Mouse (Mus musculus) right cerebral cortex, postnatal 25 days (tissue): ENCODE measurements around the gene Mtfr2.
A peak's percentile ranks its signal among the peaks of the same experiment; 100 is the strongest.

Experiments
- DNase-seq: peaks from one replicate; pipeline ENCODE4 v3.0.0; 2022

Mtfr2 gene

DNA sequence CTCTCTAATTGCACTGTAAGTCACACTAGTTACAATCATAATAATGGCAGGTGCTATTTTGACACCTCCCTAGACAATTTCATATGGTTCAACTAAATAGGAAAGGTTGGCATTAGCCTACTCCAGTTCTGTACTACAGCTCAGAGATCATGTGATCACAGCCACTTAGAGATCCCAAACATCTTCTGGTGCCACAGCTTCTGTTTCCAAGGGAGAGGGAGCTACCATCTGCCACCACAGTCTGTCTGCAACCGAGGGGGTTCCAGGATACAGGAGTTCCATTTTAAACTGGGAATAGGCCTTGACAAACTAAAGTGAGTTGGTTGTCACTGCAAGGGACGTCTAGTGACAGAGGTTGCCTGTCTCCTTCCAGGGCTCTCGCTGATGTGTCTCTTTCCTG lies 33.2 kb downstream of the Mtfr2 start:
- DNase-seq = peak; percentile 60

DNA sequence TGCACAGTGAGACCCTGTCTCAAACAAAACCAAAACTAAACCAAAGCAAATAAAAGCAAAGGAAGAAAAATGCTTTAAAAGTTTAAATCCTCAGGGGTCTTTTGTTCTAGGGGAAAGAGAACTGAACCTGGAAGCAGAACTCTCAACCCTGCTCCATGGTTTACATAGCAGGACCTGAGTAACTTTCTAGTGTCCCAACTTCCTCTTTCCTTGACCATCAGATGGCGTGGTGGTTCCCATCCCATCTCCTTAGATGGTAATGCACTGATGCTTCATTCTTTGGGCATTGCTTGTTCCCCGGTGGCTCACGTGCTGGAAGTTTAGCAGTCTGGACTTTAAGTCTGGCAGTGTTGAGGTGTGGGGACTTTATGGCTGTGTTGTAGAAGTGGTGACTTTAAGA lies 33.8 kb downstream of the Mtfr2 start:
- DNase-seq = no peak

DNA sequence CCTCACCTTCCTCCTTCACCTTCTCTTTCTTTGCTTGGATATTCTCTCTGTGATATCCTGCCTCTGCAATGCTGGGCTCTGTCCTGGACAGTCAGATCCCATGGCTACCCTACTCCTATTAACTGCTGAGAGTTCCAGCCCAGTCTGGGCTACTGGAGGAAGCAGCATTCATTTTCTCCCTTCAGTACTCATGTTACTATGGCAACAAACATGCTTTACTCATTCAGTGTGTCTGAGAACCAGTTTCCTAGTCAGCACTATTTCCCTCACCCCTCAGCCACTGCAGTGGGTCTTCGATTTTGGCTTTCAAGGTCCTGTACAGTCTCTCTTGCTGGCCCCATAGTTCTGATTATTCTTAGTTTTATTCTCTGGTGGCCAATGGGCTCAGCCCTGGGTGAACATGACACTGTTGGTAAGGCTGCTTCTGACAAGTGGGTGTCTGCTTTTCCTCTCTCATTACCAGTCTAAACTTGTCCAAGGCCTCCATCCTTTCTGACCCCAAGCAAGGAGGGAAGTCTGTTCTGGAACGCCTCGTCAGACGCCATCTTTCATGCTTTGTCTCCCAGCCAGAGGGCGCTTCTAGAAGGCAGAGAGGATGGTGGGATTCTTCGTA lies 35.3 kb downstream of the Mtfr2 start:
- DNase-seq = no peak

GRCm38 (mm10) chr10:20390568-20390967 lies 43.0 kb downstream of the Mtfr2 start:
- DNase-seq = no peak

DNA sequence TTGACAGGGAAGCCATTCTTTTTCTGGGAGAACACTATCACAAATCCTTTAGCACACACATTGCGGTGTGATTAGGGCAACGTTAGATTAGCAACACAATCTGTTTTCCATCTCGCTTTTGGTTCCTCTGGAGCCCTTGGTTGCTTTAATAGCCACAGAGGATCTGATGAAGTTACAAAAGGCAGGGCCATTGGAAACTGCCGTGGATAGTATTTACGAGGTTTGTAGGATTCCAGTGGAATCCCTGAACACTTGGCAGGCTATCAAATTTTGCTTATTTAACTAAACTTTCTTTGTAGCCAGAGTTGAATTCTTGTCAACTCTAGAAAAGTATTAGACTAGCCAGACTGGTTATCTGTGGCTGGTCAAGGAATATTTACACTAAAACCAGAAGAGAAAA lies 47.2 kb downstream of the Mtfr2 start:
- no peak for DNase-seq

DNA sequence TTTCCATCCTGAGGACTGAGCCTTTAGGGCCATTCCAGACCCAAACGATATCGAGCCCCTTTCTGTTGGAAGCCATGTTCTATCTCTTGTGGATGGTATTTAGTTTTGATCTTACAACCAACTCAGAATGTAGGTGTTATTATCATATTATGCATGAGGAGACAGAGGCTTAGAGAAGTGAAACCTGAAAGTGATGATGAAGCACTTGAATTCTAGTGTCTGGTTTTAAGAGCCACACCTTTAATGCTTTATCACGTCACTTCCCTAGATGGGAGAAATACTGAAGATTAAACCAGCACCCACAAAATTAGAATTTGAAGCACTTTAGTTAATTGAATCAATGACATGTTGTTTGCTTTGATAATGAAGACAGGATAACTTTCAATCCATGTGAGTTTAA lies 48.2 kb downstream of the Mtfr2 start:
- DNase-seq = no peak

DNA sequence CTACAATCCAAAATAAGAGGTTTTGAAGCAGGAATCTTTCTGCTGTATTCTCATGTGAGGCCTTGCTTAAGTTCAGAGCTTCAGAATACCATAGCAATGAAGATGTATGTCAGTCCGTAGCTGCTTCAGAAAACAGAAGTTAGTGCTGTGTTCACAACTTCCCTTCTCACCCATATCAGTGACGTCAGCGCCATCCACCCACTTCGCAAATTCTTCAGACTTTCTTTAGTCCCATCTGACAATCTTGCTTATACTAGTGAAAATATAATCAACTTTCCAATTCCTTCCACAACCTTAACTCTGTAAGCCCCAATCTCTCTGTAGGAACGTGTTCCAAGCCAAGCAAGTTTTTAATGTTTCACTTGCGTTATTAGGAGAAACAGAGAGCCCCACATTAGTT lies 50.7 kb downstream of the Mtfr2 start:
- no peak for DNase-seq

DNA sequence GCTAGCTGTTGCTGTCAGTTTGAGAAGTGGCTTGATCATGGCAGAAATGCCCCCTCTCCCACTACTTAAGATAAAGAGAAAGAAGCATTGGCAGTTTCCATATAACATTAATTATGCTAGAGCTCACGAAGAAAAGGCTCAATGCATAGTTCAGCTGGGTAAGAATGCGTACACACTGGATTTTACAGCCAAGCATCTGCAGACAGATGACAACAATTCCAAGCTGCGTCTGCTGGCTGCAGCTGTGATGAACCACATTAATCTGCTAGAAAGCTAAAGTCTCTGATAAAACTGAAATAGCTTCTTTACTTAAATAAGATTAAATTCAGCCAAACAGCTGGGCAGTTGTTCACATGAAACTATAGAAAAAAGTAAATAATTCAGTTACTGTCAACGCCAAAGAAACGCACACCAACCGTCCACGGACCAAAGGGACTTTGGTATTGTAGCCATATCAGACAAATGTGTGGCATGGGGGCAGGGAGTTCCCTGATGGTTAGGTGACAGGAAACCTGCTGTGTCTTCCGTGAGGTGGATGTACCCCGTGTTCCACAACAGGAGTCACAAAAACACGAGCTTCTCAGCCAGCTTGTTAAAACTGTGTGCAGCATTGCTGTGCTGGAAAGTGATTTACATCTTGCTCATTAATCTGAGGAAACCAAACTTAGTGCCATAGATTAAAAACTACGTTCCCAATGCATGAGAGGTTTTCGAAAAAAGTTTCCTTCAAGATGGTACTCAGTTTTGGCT lies 51.2 kb downstream of the Mtfr2 start:
- DNase-seq = no peak

DNA sequence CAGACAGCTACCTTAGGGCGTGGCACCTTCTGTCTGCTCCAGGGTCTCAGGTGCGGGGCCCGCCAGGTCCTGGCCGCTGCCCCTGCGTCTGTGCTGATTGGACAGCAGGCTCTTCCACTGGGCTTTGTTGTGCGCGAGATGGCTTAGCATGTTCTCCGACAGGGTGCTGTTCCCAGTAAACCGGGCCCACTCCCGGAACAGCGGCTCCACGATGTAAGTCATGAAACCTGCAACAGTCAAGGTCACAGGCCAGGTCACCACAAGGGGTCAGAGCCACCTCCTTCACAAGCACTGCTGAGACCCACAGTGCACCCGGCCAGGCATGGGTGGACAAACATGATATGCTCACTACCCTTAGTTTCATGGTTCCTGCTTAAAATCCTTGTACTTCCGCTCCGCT lies 52.8 kb downstream of the Mtfr2 start:
- DNase-seq = no peak

- no peak for DNase-seq
Observed at GRCm38 (mm10) chr10:20402941-20403340, 55.4 kb downstream of the Mtfr2 start.

DNA sequence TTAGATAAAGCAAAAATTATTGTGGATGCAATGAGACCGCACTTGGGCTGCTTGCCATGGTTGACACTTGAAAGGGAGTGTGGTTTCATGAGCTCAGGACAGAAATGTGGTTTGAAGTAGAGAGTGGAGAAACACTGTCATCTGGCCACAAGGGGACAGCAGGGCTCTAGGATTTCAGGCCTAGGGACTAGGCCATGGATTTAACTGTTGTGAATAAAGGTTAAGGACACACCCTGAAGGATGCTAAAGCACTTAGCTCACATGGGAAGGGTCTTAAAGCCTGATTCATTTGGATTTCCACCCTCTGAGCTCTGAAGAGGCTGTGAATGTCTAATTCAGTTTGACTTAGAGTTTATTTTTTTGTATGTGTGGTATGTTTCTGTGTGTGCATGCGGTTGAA lies 57.9 kb downstream of the Mtfr2 start:
- peak; percentile 20 for DNase-seq

- no peak for DNase-seq
Observed at GRCm38 (mm10) chr10:20408336-20408735, 60.8 kb downstream of the Mtfr2 start.

GRCm38 (mm10) chr10:20409181-20409580 lies 61.6 kb downstream of the Mtfr2 start:
- no peak for DNase-seq
